9 mouse cellular contexts compared by ENCODE assay signal in genomic region chr4:147959881-147960831, GRCm38 (mm10). TPM values are rescaled to one million over a fixed set of nuclear protein-coding genes. Genes with fewer than 3 reads are reported as not detected.
DNase-seq lines count a peak whose midpoint lies in the region; ATAC-seq and TF ChIP-seq lines count a peak whose summit lies in the region.
"Had no signal": no experiment of that assay in that cellular context is flagged by ENCODE, and none has a peak within 500 bp of the region (broad histone marks: within the 10 kb centered on the region; RNA-seq: fewer than 3 reads in every experiment).

No protein-coding gene starts in this region.

- no peaks in the 10 kb centered on the region for H3K9me3 ChIP-seq in G1E (replicated peaks)
- no peaks in the 10 kb centered on the region for H3K9me3 ChIP-seq in liver, postnatal 0 days (ENCODE audit: low read length)
- no peaks in the 10 kb centered on the region for H3K9me3 ChIP-seq in neural tube, embryonic 14.5 days (ENCODE audit: control insufficient read depth, low read length)

- TF ChIP-seq CTCF in G1E (IDR thresholded peaks at IDR 0.05; ENCODE audit: low read depth, low read length) = peak; percentile 39
- peak; percentile 86 for TF ChIP-seq CTCF in liver, postnatal 0 days (IDR thresholded peaks at IDR 0.05; ENCODE audit: low read depth)

- WGBS in liver, postnatal 0 days (ENCODE audit: insufficient replicate concordance) = 27% methylated on average over 6 of the region's 6 CpGs
- 49% methylated on average over 6 of the region's 6 CpGs for WGBS in neural tube, embryonic 14.5 days

- DNase-seq in A20 (ENCODE audit: low read depth, low spot score) (peak; percentile 81), G1E (ENCODE audit: low spot score) (peak; percentile 70)
- peak; percentile 31 for DNase-seq in cerebellum, adult 9-11 months
- DNase-seq in gastrocnemius, postnatal 14 days = peak; percentile 62
- DNase-seq in kidney, adult 18-20 months = peak; percentile 80
- peak; percentile 75 for DNase-seq in liver, postnatal 0 days
- DNase-seq in yolk sac, embryonic 10.5 days (ENCODE audit: low spot score) = no peak

- no peak for TF ChIP-seq EP300 in liver, postnatal 0 days (IDR thresholded peaks at IDR 0.05; ENCODE audit: low read depth)

- peaks cover 10% of the 10 kb centered on the region; the same call in 1 of the 2 replicates for H3K27me3 ChIP-seq in G1E (ENCODE audit: insufficient read depth, low read length)
- no peaks in the 10 kb centered on the region for H3K27me3 ChIP-seq in liver, postnatal 0 days (ENCODE audit: insufficient read depth, low read length)
- no peaks in the 10 kb centered on the region for H3K27me3 ChIP-seq in neural tube, embryonic 14.5 days (ENCODE audit: control insufficient read depth, insufficient read depth, low read length)

- intact Hi-C loops in gastrocnemius, postnatal 14 days (cut with DNase I; ENCODE audit: low total_unique reads) = loop anchor here (5.0 to 10.0 kb wide), 2 partner anchors 47 to 105 kb away; no protein-coding TSS in a partner anchor

- no peak overlapping the region for H3K4me2 ChIP-seq in liver, postnatal 0 days (ENCODE audit: low read depth, low read length)
- H3K4me2 ChIP-seq in neural tube, embryonic 14.5 days (ENCODE audit: low read depth, low read length) = no peak overlapping the region

- H3K4me1 ChIP-seq in G1E (ENCODE audit: insufficient read depth, low read depth, low read length) = peaks cover 4% of the 10 kb centered on the region
- H3K4me1 ChIP-seq in liver, postnatal 0 days (ENCODE audit: insufficient read depth) = no peaks in the 10 kb centered on the region
- no peaks in the 10 kb centered on the region for H3K4me1 ChIP-seq in neural tube, embryonic 14.5 days (ENCODE audit: control insufficient read depth, insufficient read depth, low read length)

- peak overlapping the region; percentile 25; the same call in 1 of the 2 replicates for H3K4me3 ChIP-seq in G1E (ENCODE audit: low read depth, low read length)
- no peak overlapping the region for H3K4me3 ChIP-seq in liver, postnatal 0 days (ENCODE audit: low read depth, low read length)
- H3K4me3 ChIP-seq in neural tube, embryonic 14.5 days (ENCODE audit: low read depth, low read length) = no peak overlapping the region

- no peaks in the 10 kb centered on the region for H3K36me3 ChIP-seq in G1E (replicated peaks)
- no peaks in the 10 kb centered on the region for H3K36me3 ChIP-seq in liver, postnatal 0 days (replicated peaks; ENCODE audit: insufficient read depth, low read length)
- no peaks in the 10 kb centered on the region for H3K36me3 ChIP-seq in neural tube, embryonic 14.5 days (ENCODE audit: control insufficient read depth, insufficient read depth, low read length)

- H3K27ac ChIP-seq in liver, postnatal 0 days (ENCODE audit: low read depth) = no peak overlapping the region
- H3K27ac ChIP-seq in neural tube, embryonic 14.5 days (ENCODE audit: low read depth, low read length) = no peak overlapping the region

- peak; percentile 84 for ATAC-seq in G1E (ENCODE audit: extremely low read depth, insufficient number of reproducible peaks, low FRiP score, poor library complexity, severe bottlenecking)
- ATAC-seq in liver, postnatal 0 days = peak; percentile 47
- peak; percentile 89 for ATAC-seq in neural tube, embryonic 14.5 days (ENCODE audit: low read depth)

- H3K9ac ChIP-seq in liver, postnatal 0 days (replicated peaks) = no peak overlapping the region
- H3K9ac ChIP-seq in neural tube, embryonic 14.5 days (replicated peaks; ENCODE audit: low read depth, low read length) = no peak overlapping the region

RNA-seq across cellular contexts. Expression of gene 2510039O18Rik, which starts 19.5 kb away (rescaled TPM):
- total RNA-seq in G1E (2014; fragmentation: Nextera tagmentation) (27.5 and 33.5 TPM in 2 replicates), G1E (2017) (31.5 and 37.2 TPM in 2 replicates)
- 84.0 and 84.6 TPM in 2 replicates for polyA plus RNA-seq in G1E (2012)
- 10 to 100 TPM; 22.1 to 23.8 TPM for total RNA-seq in gastrocnemius, postnatal 14 days (2021)
- 6.5 and 8.5 TPM in 2 replicates for polyA plus RNA-seq in liver, postnatal 0 days (2015; fragmentation: Nextera tagmentation; extraction: Ambion mirVana)
- polyA plus RNA-seq in neural tube, embryonic 14.5 days (2014; fragmentation: Nextera tagmentation; extraction: Ambion mirVana) = 14.9 and 17.4 TPM in 2 replicates

RNA-seq across cellular contexts. Expression of gene Plod1, which starts 23.6 kb away (rescaled TPM):
- total RNA-seq in G1E (2014; fragmentation: Nextera tagmentation) = 0.44 and 2.3 TPM in 2 replicates
- total RNA-seq in G1E (2017) = 2.9 and 4.6 TPM in 2 replicates
- 0.75 and 0.90 TPM in 2 replicates for polyA plus RNA-seq in G1E (2012)
- 10 to 100 TPM; 43.4 to 48.8 TPM for total RNA-seq in gastrocnemius, postnatal 14 days (2021)
- polyA plus RNA-seq in liver, postnatal 0 days (2015; fragmentation: Nextera tagmentation; extraction: Ambion mirVana) = 24.8 and 25.4 TPM in 2 replicates
- polyA plus RNA-seq in neural tube, embryonic 14.5 days (2014; fragmentation: Nextera tagmentation; extraction: Ambion mirVana) = 15.6 and 29.7 TPM in 2 replicates

RNA-seq across cellular contexts. Expression of gene Nppb, which starts 25.4 kb away (rescaled TPM):
- total RNA-seq in G1E (2014; fragmentation: Nextera tagmentation) = not detected in 2 replicates
- not detected in 2 replicates for total RNA-seq in G1E (2017)
- not detected in 2 replicates for polyA plus RNA-seq in G1E (2012)
- not detected for total RNA-seq in gastrocnemius, postnatal 14 days (2021)
- polyA plus RNA-seq in liver, postnatal 0 days (2015; fragmentation: Nextera tagmentation; extraction: Ambion mirVana) = not detected in 2 replicates
- 0.36 and 0.55 TPM in 2 replicates for polyA plus RNA-seq in neural tube, embryonic 14.5 days (2014; fragmentation: Nextera tagmentation; extraction: Ambion mirVana)
- polyA plus RNA-seq: gonadal fat pad, adult 2 months had no signal

RNA-seq across cellular contexts. Expression of gene Nppa, which starts 40.4 kb away (rescaled TPM):
- total RNA-seq in G1E (2014; fragmentation: Nextera tagmentation) (not detected in 2 replicates), G1E (2017) (0.17 TPM in 1 of 2 replicates, not detected in the other)
- not detected in 2 replicates for polyA plus RNA-seq in G1E (2012)
- total RNA-seq in gastrocnemius, postnatal 14 days (2021) = not detected
- polyA plus RNA-seq in liver, postnatal 0 days (2015; fragmentation: Nextera tagmentation; extraction: Ambion mirVana) = 0.13 TPM in 1 of 2 replicates, not detected in the other
- polyA plus RNA-seq in neural tube, embryonic 14.5 days (2014; fragmentation: Nextera tagmentation; extraction: Ambion mirVana) = 2.4 and 2.6 TPM in 2 replicates
- polyA plus RNA-seq: gonadal fat pad, adult 2 months had no signal

RNA-seq across cellular contexts. Expression of gene Mfn2, which starts 55.7 kb away (rescaled TPM):
- total RNA-seq in G1E (2014; fragmentation: Nextera tagmentation) (18.6 and 21.0 TPM in 2 replicates), G1E (2017) (14.8 and 18.3 TPM in 2 replicates)
- polyA plus RNA-seq in G1E (2012) = 14.6 and 18.9 TPM in 2 replicates
- total RNA-seq in gastrocnemius, postnatal 14 days (2021) = 100 to 1,000 TPM; 292 to 356 TPM
- 12.3 and 14.1 TPM in 2 replicates for polyA plus RNA-seq in liver, postnatal 0 days (2015; fragmentation: Nextera tagmentation; extraction: Ambion mirVana)
- 72.1 and 94.4 TPM in 2 replicates for polyA plus RNA-seq in neural tube, embryonic 14.5 days (2014; fragmentation: Nextera tagmentation; extraction: Ambion mirVana)
